Mouse (Mus musculus) ES-Bruce4 (cell line): ENCODE data around the gene Gpr157.
A peak's percentile ranks its signal among the peaks of the same experiment; 100 is the strongest.

Source experiments
- CTCF ChIP-seq: IDR thresholded peaks from one replicate; pipeline ENCODE4 v1.8.1; 2011; ENCODE audit warnings: low read depth, low read length
- EP300 ChIP-seq: IDR thresholded peaks from 2 replicates; pipeline ENCODE4 v1.6.1; 2011; ENCODE audit warnings: low read depth, low read length; ENCODE audit not compliant: insufficient read depth
- POLR2A ChIP-seq: IDR thresholded peaks from one replicate; pipeline ENCODE4 v1.8.1; 2011; ENCODE audit warnings: low read length; ENCODE audit not compliant: insufficient read depth

DNA sequence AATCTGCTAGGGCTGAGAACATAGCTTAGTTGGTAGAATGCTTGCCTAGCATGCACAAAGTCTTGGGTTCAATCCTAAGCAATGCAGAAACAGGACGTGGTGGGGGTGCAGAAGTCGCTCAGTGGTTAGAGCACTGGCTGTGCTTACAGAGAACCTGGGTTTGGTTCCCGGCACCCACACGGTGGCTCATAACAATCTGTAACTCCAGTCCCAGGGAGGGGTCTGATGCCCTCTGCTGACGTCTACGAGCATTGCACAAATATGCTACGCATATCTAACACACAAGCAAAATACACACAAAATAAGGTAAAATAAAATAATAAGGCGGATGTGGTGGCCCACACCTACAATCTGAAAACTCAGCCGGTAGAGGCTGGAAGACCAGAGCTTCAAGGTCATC lies 43.6 kb upstream of the Gpr157 start:
- TF ChIP-seq CTCF (peak; percentile 49), POLR2A (no peak), EP300 (no peak)
